Mouse (Mus musculus) megakaryocyte-erythroid progenitor cell, adult 5-6 weeks (primary cell): ENCODE results near the gene H6pd. TPM values are rescaled to one million over a fixed set of nuclear protein-coding genes. Genes with fewer than 3 reads are reported as not detected.

Source experiments
- ATAC-seq: replicated peaks from 2 replicates; pipeline ENCODE4 v1.8.0; 2016; ENCODE audit warnings: mild to moderate bottlenecking, inconsistent platforms; ENCODE audit not compliant: severe bottlenecking, poor library complexity, low FRiP score, low TSS enrichment
- total RNA-seq, 2 experiments: library from RNA; stranded (forward) in 1 of 2; stranded (reverse) in 1 of 2; fragments of 200-1000, 215-1000 nt in 1 of 2; fragments of >200 nt in 1 of 2; fragmentation: Nextera tagmentation in 1 of 2; gene quantifications; 2 replicates each; pipeline ENCODE4 v1.2.3; 2014 to 2017

H6pd gene
- total RNA-seq, 2 experiments from 2014 or later: 9.8 to 16.8 TPM

GRCm38 (mm10) chr4:150003021-150003580 lies 5.7 kb downstream of the H6pd start:
- ATAC-seq: no peak

- peak; percentile 75 for ATAC-seq
Measured at GRCm38 (mm10) chr4:150002021-150002528, 6.7 kb downstream of the H6pd start.

- no peak for ATAC-seq
Measured at GRCm38 (mm10) chr4:150001221-150001860, 7.5 kb downstream of the H6pd start.

- ATAC-seq: no peak
Measured at GRCm38 (mm10) chr4:149999931-150000555, 8.8 kb downstream of the H6pd start.

GRCm38 (mm10) chr4:149999510-149999900 lies 9.3 kb downstream of the H6pd start:
- ATAC-seq: no peak

- no peak for ATAC-seq
Measured at GRCm38 (mm10) chr4:149998786-149999509, 9.9 kb downstream of the H6pd start.

- ATAC-seq: no peak
Measured at GRCm38 (mm10) chr4:149997999-149998398, 10.8 kb downstream of the H6pd start.

- no peak for ATAC-seq
Measured at GRCm38 (mm10) chr4:149996440-149996839, 12.4 kb downstream of the H6pd start.

GRCm38 (mm10) chr4:149995911-149996310 lies 12.9 kb downstream of the H6pd start:
- ATAC-seq: no peak

GRCm38 (mm10) chr4:149994218-149994617 lies 14.6 kb downstream of the H6pd start:
- no peak for ATAC-seq

GRCm38 (mm10) chr4:149992670-149993032 lies 16.2 kb downstream of the H6pd start:
- no peak for ATAC-seq

GRCm38 (mm10) chr4:149991755-149992669 lies 16.8 kb downstream of the H6pd start:
- no peak for ATAC-seq

- ATAC-seq: no peak
Measured at GRCm38 (mm10) chr4:149990954-149991633, 17.7 kb downstream of the H6pd start.

- 0 out of 2 replicates have a peak, but pooled peaks have one; percentile 11 for ATAC-seq
Measured at GRCm38 (mm10) chr4:149990212-149990953, 18.4 kb downstream of the H6pd start.

- ATAC-seq: peak; percentile 98
Measured at GRCm38 (mm10) chr4:149988931-149989556, 19.8 kb downstream of the H6pd start.

- no peak for ATAC-seq
Measured at GRCm38 (mm10) chr4:149988301-149988700, 20.5 kb downstream of the H6pd start.

GRCm38 (mm10) chr4:149986671-149987417 lies 22.0 kb downstream of the H6pd start:
- no peak for ATAC-seq
